Mouse (Mus musculus) forebrain, embryonic 13.5 days (tissue): ENCODE measurements around the gene Trappc5. TPM values are rescaled to one million over a fixed set of nuclear protein-coding genes. Genes with fewer than 3 reads are reported as not detected.

Experiments
- ATAC-seq: fragments of 200-750 bp; cut with Nextera tagmentation; 2 replicates; pipeline ENCODE4 v1.8.0; 2017
- H3K27ac ChIP-seq: fragments of 300-500 bp; sonication (generic); 2 replicates; pipeline ENCODE4 v1.5.1; 2015; ENCODE audit warnings: inconsistent platforms, mild to moderate bottlenecking, moderate library complexity
- H3K27me3 ChIP-seq: fragments of 300-500 bp; sonication (generic); 2 replicates; pipeline ENCODE4 v1.6.1; 2015; ENCODE audit warnings: mild to moderate bottlenecking, inconsistent platforms
- H3K36me3 ChIP-seq: fragments of 300-500 bp; sonication (generic); 2 replicates; pipeline ENCODE4 v1.6.1; 2015; ENCODE audit warnings: mild to moderate bottlenecking, inconsistent platforms; ENCODE audit not compliant: poor library complexity, severe bottlenecking
- H3K4me1 ChIP-seq: fragments of 300-500 bp; sonication (generic); 2 replicates; pipeline ENCODE4 v1.6.1; 2015; ENCODE audit warnings: inconsistent platforms
- H3K4me2 ChIP-seq: fragments of 300-500 bp; sonication (generic); 2 replicates; pipeline ENCODE4 v1.6.1; 2015; ENCODE audit warnings: inconsistent platforms, mild to moderate bottlenecking, moderate library complexity
- H3K4me3 ChIP-seq: fragments of 300-500 bp; sonication (generic); 2 replicates; pipeline ENCODE4 v1.5.1; 2015; ENCODE audit warnings: mild to moderate bottlenecking, inconsistent platforms
- H3K9ac ChIP-seq: fragments of 300-500 bp; sonication (generic); 2 replicates; pipeline ENCODE4 v1.6.1; 2015; ENCODE audit warnings: mild to moderate bottlenecking, inconsistent platforms
- H3K9me3 ChIP-seq: fragments of 300-500 bp; sonication (generic); replicated peaks from 2 replicates; pipeline ENCODE4 v1.6.1; 2016; ENCODE audit warnings: inconsistent platforms
- WGBS: fragments of 180-500 bp; shearing (Covaris S2); methylation state at CpG from one replicate; pipeline ENCODE4 v1.1.7; 2015; 5-methylcytosine and 5-hydroxymethylcytosine counted together
- polyA plus RNA-seq: library from polyadenylated mRNA; unstranded; fragments of >200 nt; fragmentation: Nextera tagmentation; extraction: Ambion mirVana; gene quantifications from 2 replicates; pipeline ENCODE4 v1.2.1, GENCODE M21; 2015

The Trappc5 gene
- 52.0 and 57.4 TPM in 2 replicates for polyA plus RNA-seq

GRCm38 (mm10) chr8:3676131-3676992 is at the start of gene Trappc5:
Gene Trappc5, plus strand, starts transcription at chr8:3676299.
- under 1% methylated on average over 61 of the region's 61 CpGs for WGBS
- peak within 1 kb of the TSS; percentile 91 for H3K4me2 ChIP-seq
- H3K27ac ChIP-seq = peak within 1 kb of the TSS; percentile 80
- H3K9me3 ChIP-seq = 0 out of 2 replicates have a peak, but pooled peaks cover 3% of the 10 kb centered on the region
- peak within 1 kb of the TSS; percentile 95 for H3K9ac ChIP-seq
- H3K4me1 ChIP-seq = peaks cover 26% of the 10 kb centered on the region
- peak; percentile 83 for ATAC-seq
- peak within 1 kb of the TSS; percentile 92 for H3K4me3 ChIP-seq
- no peaks in the 10 kb centered on the region for H3K27me3 ChIP-seq
- H3K36me3 ChIP-seq = peaks cover 26% of the 10 kb centered on the region

- Histone ChIP-seq H3K36me3 (no peaks in the 10 kb centered on the region), H3K27me3 (peaks cover 15% of the 10 kb centered on the region), H3K4me1 (peaks cover 10% of the 10 kb centered on the region), H3K9ac (no peak overlapping the region), H3K4me3 (no peak overlapping the region), H3K27ac (no peak overlapping the region), H3K9me3 (no peaks in the 10 kb centered on the region), H3K4me2 (no peak overlapping the region)
- no peak for ATAC-seq
- WGBS = 66% methylated on average over 5 of the region's 5 CpGs
These were observed 49.1 kb upstream of the Trappc5 start for GRCm38 (mm10) chr8:3626971-3627370.

GRCm38 (mm10) chr8:3628014-3628413 is 48.1 kb upstream of the Trappc5 start:
- peaks cover 15% of the 10 kb centered on the region for H3K27me3 ChIP-seq
- H3K9me3 ChIP-seq = no peaks in the 10 kb centered on the region
- peak; percentile 22; the same call in 1 of the 2 replicates for ATAC-seq
- peaks cover 5% of the 10 kb centered on the region; the same call in 1 of the 2 replicates for H3K4me1 ChIP-seq
- no peak overlapping the region for H3K27ac ChIP-seq
- no peak overlapping the region for H3K4me3 ChIP-seq
- H3K36me3 ChIP-seq = no peaks in the 10 kb centered on the region
- H3K4me2 ChIP-seq = no peak overlapping the region
- H3K9ac ChIP-seq = no peak overlapping the region
- 27% methylated on average over 5 of the region's 5 CpGs for WGBS

- H3K4me3 ChIP-seq = peak within 1 kb of the TSS; percentile 53
- peaks cover 15% of the 10 kb centered on the region for H3K27me3 ChIP-seq
- no peak within 1 kb of the TSS for H3K27ac ChIP-seq
- H3K4me2 ChIP-seq = peak within 1 kb of the TSS; percentile 74
- H3K4me1 ChIP-seq = peaks cover 5% of the 10 kb centered on the region; the same call in 1 of the 2 replicates
- peak within 1 kb of the TSS; percentile 65 for H3K9ac ChIP-seq
- no peaks in the 10 kb centered on the region for H3K9me3 ChIP-seq
- ATAC-seq = peak; percentile 88
- no peaks in the 10 kb centered on the region for H3K36me3 ChIP-seq
- 4% methylated on average over 47 of the region's 47 CpGs for WGBS
These were observed 45.2 kb upstream of the Trappc5 start, which contains the start of gene Stxbp2 for GRCm38 (mm10) chr8:3630647-3631477. Gene Stxbp2, plus strand, starts transcription at chr8:3630955.

GRCm38 (mm10) chr8:3631478-3631875 is 44.6 kb upstream of the Trappc5 start:
- WGBS = 22% methylated on average over 8 of the region's 8 CpGs
- no peak for ATAC-seq
- peak overlapping the region; percentile 65; the same call in 1 of the 2 replicates for H3K9ac ChIP-seq

GRCm38 (mm10) chr8:3645804-3646203 is 30.3 kb upstream of the Trappc5 start:
- no peak overlapping the region for H3K9ac ChIP-seq
- H3K27me3 ChIP-seq = no peaks in the 10 kb centered on the region
- no peaks in the 10 kb centered on the region for H3K9me3 ChIP-seq
- H3K36me3 ChIP-seq = 0 out of 2 replicates have a peak, but pooled peaks cover 6% of the 10 kb centered on the region
- ATAC-seq = no peak
- H3K27ac ChIP-seq = no peak overlapping the region
- no peak overlapping the region for H3K4me2 ChIP-seq
- 28% methylated on average over 5 of the region's 5 CpGs for WGBS
- no peaks in the 10 kb centered on the region for H3K4me1 ChIP-seq
- H3K4me3 ChIP-seq = no peak overlapping the region

More at GRCm38 (mm10) chr8:3631478-3631875, 44.6 kb upstream of the Trappc5 start:
- Histone ChIP-seq H3K4me3 (peak overlapping the region; percentile 53), H3K9me3 (no peaks in the 10 kb centered on the region), H3K4me1 (peaks cover 5% of the 10 kb centered on the region; the same call in 1 of the 2 replicates), H3K27me3 (peaks cover 15% of the 10 kb centered on the region), H3K4me2 (peak overlapping the region; percentile 74), H3K36me3 (peaks cover 5% of the 10 kb centered on the region; the same call in 1 of the 2 replicates), H3K27ac (no peak overlapping the region)

- 86% methylated on average over 6 of the region's 6 CpGs for WGBS
These were observed 29.1 kb upstream of the Trappc5 start for GRCm38 (mm10) chr8:3646824-3647531.

GRCm38 (mm10) chr8:3647561-3647960 is 28.5 kb upstream of the Trappc5 start:
- no peak overlapping the region for H3K27ac ChIP-seq
- H3K9ac ChIP-seq = no peak overlapping the region
- H3K4me2 ChIP-seq = no peak overlapping the region
- no peaks in the 10 kb centered on the region for H3K9me3 ChIP-seq
- H3K27me3 ChIP-seq = no peaks in the 10 kb centered on the region
- 81% methylated on average over 4 of the region's 4 CpGs for WGBS
- H3K4me1 ChIP-seq = no peaks in the 10 kb centered on the region
- H3K36me3 ChIP-seq = no peaks in the 10 kb centered on the region
- H3K4me3 ChIP-seq = no peak overlapping the region
- ATAC-seq = no peak

More at GRCm38 (mm10) chr8:3646824-3647531, 29.1 kb upstream of the Trappc5 start:
- H3K9me3 ChIP-seq = no peaks in the 10 kb centered on the region
- H3K4me1 ChIP-seq = no peaks in the 10 kb centered on the region
- H3K4me3 ChIP-seq = no peak overlapping the region
- no peak overlapping the region for H3K4me2 ChIP-seq
- no peaks in the 10 kb centered on the region for H3K36me3 ChIP-seq
- ATAC-seq = no peak
- no peak overlapping the region for H3K27ac ChIP-seq
- H3K9ac ChIP-seq = no peak overlapping the region
- no peaks in the 10 kb centered on the region for H3K27me3 ChIP-seq

- no peak overlapping the region for H3K4me2 ChIP-seq
- no peaks in the 10 kb centered on the region for H3K27me3 ChIP-seq
- H3K4me3 ChIP-seq = no peak overlapping the region
- no peaks in the 10 kb centered on the region for H3K9me3 ChIP-seq
- H3K4me1 ChIP-seq = no peaks in the 10 kb centered on the region
- H3K9ac ChIP-seq = no peak overlapping the region
- no peak overlapping the region for H3K27ac ChIP-seq
- WGBS = 85% methylated on average over 2 of the region's 2 CpGs
- H3K36me3 ChIP-seq = no peaks in the 10 kb centered on the region
- no peak for ATAC-seq
These were observed 27.8 kb upstream of the Trappc5 start for GRCm38 (mm10) chr8:3648268-3648667.

GRCm38 (mm10) chr8:3648990-3649389 is 27.1 kb upstream of the Trappc5 start:
- Histone ChIP-seq H3K27ac (no peak overlapping the region), H3K36me3 (no peaks in the 10 kb centered on the region), H3K4me1 (no peaks in the 10 kb centered on the region), H3K9me3 (no peaks in the 10 kb centered on the region), H3K9ac (no peak overlapping the region), H3K4me2 (no peak overlapping the region), H3K4me3 (no peak overlapping the region), H3K27me3 (no peaks in the 10 kb centered on the region)
- WGBS = 35% methylated on average over 1 of the region's 1 CpGs
- ATAC-seq = no peak

GRCm38 (mm10) chr8:3652845-3653244 is 23.3 kb upstream of the Trappc5 start:
- no peak overlapping the region for H3K4me2 ChIP-seq
- H3K4me1 ChIP-seq = peaks cover 10% of the 10 kb centered on the region
- ATAC-seq = no peak
- no peak overlapping the region for H3K27ac ChIP-seq
- WGBS = 67% methylated on average over 3 of the region's 3 CpGs
- H3K27me3 ChIP-seq = no peaks in the 10 kb centered on the region
- no peak overlapping the region for H3K9ac ChIP-seq
- no peaks in the 10 kb centered on the region for H3K36me3 ChIP-seq
- H3K4me3 ChIP-seq = no peak overlapping the region
- no peaks in the 10 kb centered on the region for H3K9me3 ChIP-seq
